Mouse (Mus musculus) forebrain, embryonic 12.5 days (tissue): ENCODE data around the gene Cyp2c69. TPM values are rescaled to one million over a fixed set of nuclear protein-coding genes. Genes with fewer than 3 reads are reported as not detected.
"Not testable (repeated sequence)": the region's sequence is repeated elsewhere in the genome, so short reads cannot be mapped to it uniquely, and the experiment has no call there.

Experiments used
- ATAC-seq: fragments of 200-750 bp; cut with Nextera tagmentation; 2 replicates; pipeline ENCODE4 v1.8.0; 2017; ENCODE audit warnings: moderate TSS enrichment; ENCODE audit not compliant: low FRiP score
- H3K27ac ChIP-seq: fragments of 300-500 bp; sonication (generic); 2 replicates; pipeline ENCODE4 v1.5.1; 2016; ENCODE audit warnings: mild to moderate bottlenecking
- H3K27me3 ChIP-seq: fragments of 300-500 bp; sonication (generic); 2 replicates; pipeline ENCODE4 v1.6.1; 2016; ENCODE audit warnings: mild to moderate bottlenecking
- H3K36me3 ChIP-seq: fragments of 300-500 bp; sonication (generic); replicated peaks from 2 replicates; pipeline ENCODE4 v1.6.1; 2016; ENCODE audit warnings: mild to moderate bottlenecking
- H3K4me1 ChIP-seq: fragments of 300-500 bp; sonication (generic); 2 replicates; pipeline ENCODE4 v1.6.1; 2016
- H3K4me2 ChIP-seq: fragments of 300-500 bp; sonication (generic); 2 replicates; pipeline ENCODE4 v1.6.1; 2016; ENCODE audit warnings: mild to moderate bottlenecking, moderate library complexity
- H3K4me3 ChIP-seq: fragments of 300-500 bp; sonication (generic); replicated peaks from 2 replicates; pipeline ENCODE4 v1.5.1; 2016; ENCODE audit warnings: mild to moderate bottlenecking
- H3K9ac ChIP-seq: fragments of 300-500 bp; sonication (generic); 2 replicates; pipeline ENCODE4 v1.6.1; 2016; ENCODE audit warnings: mild to moderate bottlenecking
- H3K9me3 ChIP-seq: fragments of 300-500 bp; sonication (generic); 2 replicates; pipeline ENCODE4 v1.6.1; 2016
- WGBS: fragments of 180-500 bp; shearing (Covaris S2); methylation state at CpG from one replicate; pipeline ENCODE4 v1.1.7; 2016; 5-methylcytosine and 5-hydroxymethylcytosine counted together
- polyA plus RNA-seq: library from polyadenylated mRNA; unstranded; fragments of >200 nt; fragmentation: Nextera tagmentation; extraction: Ambion mirVana; gene quantifications from 2 replicates; pipeline ENCODE4 v1.2.1, GENCODE M21; 2016

Gene Cyp2c69
- polyA plus RNA-seq: not detected in 2 replicates

- WGBS: 94% methylated on average over 3 of the region's 3 CpGs
- ATAC-seq, H3K27ac ChIP-seq, H3K4me2 ChIP-seq, H3K4me3 ChIP-seq, H3K9me3 ChIP-seq, H3K4me1 ChIP-seq, H3K27me3 ChIP-seq, H3K9ac ChIP-seq, H3K36me3 ChIP-seq: not testable (repeated sequence)
Measured at GRCm38 (mm10) chr19:39886699-39887098, at the start of gene Cyp2c69. TSS of gene Cyp2c69 (minus strand) at chr19:39886799.

GRCm38 (mm10) chr19:39935396-39935795, 48.8 kb upstream of the Cyp2c69 start:
- 78% methylated on average over 2 of the region's 2 CpGs for WGBS
- no peak overlapping the region for H3K4me2 ChIP-seq
- no peaks in the 10 kb centered on the region for H3K9me3 ChIP-seq
- H3K36me3 ChIP-seq: no peaks in the 10 kb centered on the region
- H3K4me3 ChIP-seq: no peak overlapping the region
- no peak overlapping the region for H3K9ac ChIP-seq
- ATAC-seq: no peak
- no peaks in the 10 kb centered on the region for H3K27me3 ChIP-seq
- no peak overlapping the region for H3K27ac ChIP-seq
- no peaks in the 10 kb centered on the region for H3K4me1 ChIP-seq

DNA sequence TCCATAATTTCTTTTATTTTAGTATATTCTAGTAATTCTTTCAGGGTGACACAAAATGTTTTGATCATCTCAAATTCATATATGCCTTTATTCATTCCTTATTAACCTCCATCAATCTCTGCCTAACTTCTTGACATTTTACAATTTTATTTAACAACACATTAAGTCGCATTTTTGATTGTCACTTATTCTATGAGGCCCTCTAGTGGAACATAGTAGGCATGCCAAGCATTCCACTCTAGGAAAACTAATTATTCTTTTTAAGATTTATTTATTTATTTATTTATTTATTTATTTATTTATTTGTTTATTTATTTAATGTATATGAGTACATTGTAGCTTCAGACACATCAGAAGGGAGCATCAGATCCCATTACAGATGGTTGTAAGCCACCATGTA, 43.4 kb upstream of the Cyp2c69 start:
- Histone ChIP-seq H3K36me3 (no peaks in the 10 kb centered on the region), H3K4me1 (no peaks in the 10 kb centered on the region), H3K27ac (no peak overlapping the region), H3K9me3 (no peaks in the 10 kb centered on the region), H3K9ac (no peak overlapping the region), H3K27me3 (no peaks in the 10 kb centered on the region), H3K4me3 (no peak overlapping the region), H3K4me2 (no peak overlapping the region)
- no peak for ATAC-seq
- WGBS: 64% methylated on average over 1 of the region's 1 CpGs

DNA sequence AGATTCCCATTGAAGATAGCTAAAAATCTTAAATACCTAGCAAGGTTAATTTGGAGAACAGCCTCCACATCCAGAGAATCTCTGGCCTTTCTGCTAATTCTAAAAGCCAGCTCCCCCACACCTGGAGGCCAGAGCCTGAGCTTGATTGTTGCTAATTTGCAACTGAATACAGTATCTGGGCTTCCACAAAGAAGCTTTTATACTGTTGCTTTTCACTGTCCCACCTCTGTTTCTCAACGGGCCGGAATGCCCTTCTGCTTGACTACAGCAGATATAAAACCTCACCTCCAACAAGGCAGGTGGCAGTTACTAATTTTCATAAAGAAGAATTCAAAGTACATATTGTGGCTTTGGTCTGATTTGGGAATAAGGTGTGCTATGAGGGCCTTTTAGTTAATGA, 15.1 kb upstream of the Cyp2c69 start:
- Histone ChIP-seq H3K36me3 (no peaks in the 10 kb centered on the region), H3K4me2 (no peak overlapping the region), H3K4me1 (no peaks in the 10 kb centered on the region), H3K4me3 (no peak overlapping the region), H3K9ac (no peak overlapping the region), H3K9me3 (no peaks in the 10 kb centered on the region), H3K27me3 (no peaks in the 10 kb centered on the region), H3K27ac (no peak overlapping the region)
- WGBS: 82% methylated on average over 2 of the region's 2 CpGs
- no peak for ATAC-seq

DNA sequence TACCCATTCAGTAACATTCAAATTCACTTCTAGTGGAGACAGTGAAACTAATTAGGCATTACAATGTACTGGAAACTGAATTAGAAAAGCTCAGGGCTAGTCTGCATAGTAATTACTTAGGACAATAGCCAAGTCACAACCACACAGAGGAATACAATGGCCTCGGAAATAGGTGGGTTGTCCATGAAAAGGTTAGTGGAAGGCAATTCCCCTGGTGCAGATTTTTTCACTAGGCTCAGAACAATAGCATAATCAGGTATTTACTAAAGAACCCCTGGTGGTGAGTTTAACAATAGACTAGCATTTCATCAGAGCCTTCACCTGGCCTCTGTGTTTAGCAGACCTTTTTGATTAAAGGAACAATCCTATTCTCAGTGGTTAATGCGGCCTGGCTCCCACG, 3.5 kb upstream of the Cyp2c69 start:
- not testable (repeated sequence) for H3K9ac ChIP-seq, H3K27me3 ChIP-seq, H3K36me3 ChIP-seq, H3K27ac ChIP-seq, H3K9me3 ChIP-seq, H3K4me2 ChIP-seq, H3K4me1 ChIP-seq, H3K4me3 ChIP-seq, ATAC-seq
- 56% methylated on average over 3 of the region's 3 CpGs for WGBS

DNA sequence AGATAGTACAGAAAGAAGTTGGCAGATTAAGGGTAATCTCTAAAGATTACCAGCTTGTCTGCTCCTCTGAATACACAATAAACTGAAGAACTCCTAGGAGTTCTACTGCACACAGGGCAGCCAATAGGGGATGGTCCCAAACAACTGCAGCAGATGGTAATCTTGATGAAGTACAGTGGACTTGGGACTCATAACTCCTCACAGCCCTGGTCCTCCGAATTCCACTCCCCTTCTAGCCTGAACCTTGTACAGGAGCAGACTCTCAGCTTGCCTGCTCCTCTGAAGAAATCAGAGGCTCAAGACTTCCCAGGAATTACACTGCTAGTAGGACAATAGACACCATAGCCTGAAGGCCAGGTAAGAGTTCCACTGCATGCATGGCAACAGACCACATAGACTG, 20.5 kb downstream of the Cyp2c69 start:
- no peaks in the 10 kb centered on the region for H3K9me3 ChIP-seq
- H3K36me3 ChIP-seq: no peaks in the 10 kb centered on the region
- no peaks in the 10 kb centered on the region for H3K4me1 ChIP-seq
- H3K27me3 ChIP-seq: no peaks in the 10 kb centered on the region
- no peak overlapping the region for H3K9ac ChIP-seq
- no peak overlapping the region for H3K4me3 ChIP-seq
- no peak for ATAC-seq
- no peak overlapping the region for H3K4me2 ChIP-seq
- H3K27ac ChIP-seq: no peak overlapping the region
- 70% methylated on average over 1 of the region's 1 CpGs for WGBS

- not testable (repeated sequence) for H3K27me3 ChIP-seq, H3K36me3 ChIP-seq, H3K4me2 ChIP-seq, H3K4me1 ChIP-seq, H3K9ac ChIP-seq, H3K9me3 ChIP-seq, ATAC-seq, H3K4me3 ChIP-seq, H3K27ac ChIP-seq
- WGBS: 88% methylated on average over 2 of the region's 2 CpGs
Measured at GRCm38 (mm10) chr19:39820931-39821330, 65.7 kb downstream of the Cyp2c69 start.

DNA sequence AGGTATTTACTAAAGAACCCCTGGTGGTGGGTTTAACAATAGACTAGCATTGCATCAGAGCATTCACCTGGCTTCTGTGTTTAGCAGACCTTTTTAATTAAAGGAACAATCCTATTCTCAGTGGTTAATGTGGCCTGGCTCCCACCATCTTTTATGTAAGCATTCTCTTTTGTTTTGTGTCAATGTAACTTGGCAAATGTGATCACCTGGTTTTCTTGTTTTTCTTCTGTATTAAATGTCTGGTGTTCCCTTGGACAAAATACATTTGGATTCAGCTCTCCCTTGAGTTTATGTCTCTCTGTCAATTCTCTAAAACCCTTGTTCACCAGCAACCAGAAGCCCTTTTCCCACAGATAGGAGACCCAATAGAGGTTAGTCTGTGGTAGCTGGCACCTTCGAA, 70.2 kb downstream of the Cyp2c69 start:
- H3K4me2 ChIP-seq, H3K27me3 ChIP-seq, H3K9ac ChIP-seq, H3K36me3 ChIP-seq, H3K9me3 ChIP-seq, H3K4me1 ChIP-seq, H3K4me3 ChIP-seq, H3K27ac ChIP-seq, ATAC-seq: not testable (repeated sequence)
- 94% methylated on average over 1 of the region's 1 CpGs for WGBS

GRCm38 (mm10) chr19:39815991-39816390, 70.6 kb downstream of the Cyp2c69 start:
- not testable (repeated sequence) for H3K4me2 ChIP-seq, H3K27ac ChIP-seq, H3K27me3 ChIP-seq, H3K4me3 ChIP-seq, H3K36me3 ChIP-seq, H3K4me1 ChIP-seq, ATAC-seq, H3K9me3 ChIP-seq, H3K9ac ChIP-seq
- WGBS: 49% methylated on average over 4 of the region's 4 CpGs

- WGBS: 94% methylated on average over 3 of the region's 3 CpGs
- H3K36me3 ChIP-seq, ATAC-seq, H3K4me1 ChIP-seq, H3K9me3 ChIP-seq, H3K4me3 ChIP-seq, H3K27me3 ChIP-seq, H3K27ac ChIP-seq, H3K4me2 ChIP-seq, H3K9ac ChIP-seq: not testable (repeated sequence)
Measured at GRCm38 (mm10) chr19:39812714-39813113, 73.9 kb downstream of the Cyp2c69 start, which contains the start of gene Cyp2c40. TSS of gene Cyp2c40 (minus strand) at chr19:39812814.

Other genes starting within 250 kb of the Cyp2c69 start
- gene Cyp2c67, start 237.7 kb downstream of the Cyp2c69 start, polyA plus RNA-seq: not detected in 2 replicates
- not detected in 2 replicates for gene Cyp2c68, start 145.7 kb downstream of the Cyp2c69 start, polyA plus RNA-seq
- not detected in 2 replicates for gene Cyp2c40, start 74.0 kb downstream of the Cyp2c69 start, polyA plus RNA-seq
- gene Cyp2c37, start 105.6 kb upstream of the Cyp2c69 start, polyA plus RNA-seq: not detected in 2 replicates
- gene Cyp2c54, start 187.0 kb upstream of the Cyp2c69 start, polyA plus RNA-seq: not detected in 2 replicates
- gene Cyp2c50, start 202.9 kb upstream of the Cyp2c69 start, polyA plus RNA-seq: not detected in 2 replicates